Mouse (Mus musculus): ENCODE results near the gene Farp2.
"Not testable (repeated sequence)": the region's sequence is repeated elsewhere in the genome, so short reads cannot be mapped to it uniquely, and the experiment has no call there.

Gene Farp2

DNA sequence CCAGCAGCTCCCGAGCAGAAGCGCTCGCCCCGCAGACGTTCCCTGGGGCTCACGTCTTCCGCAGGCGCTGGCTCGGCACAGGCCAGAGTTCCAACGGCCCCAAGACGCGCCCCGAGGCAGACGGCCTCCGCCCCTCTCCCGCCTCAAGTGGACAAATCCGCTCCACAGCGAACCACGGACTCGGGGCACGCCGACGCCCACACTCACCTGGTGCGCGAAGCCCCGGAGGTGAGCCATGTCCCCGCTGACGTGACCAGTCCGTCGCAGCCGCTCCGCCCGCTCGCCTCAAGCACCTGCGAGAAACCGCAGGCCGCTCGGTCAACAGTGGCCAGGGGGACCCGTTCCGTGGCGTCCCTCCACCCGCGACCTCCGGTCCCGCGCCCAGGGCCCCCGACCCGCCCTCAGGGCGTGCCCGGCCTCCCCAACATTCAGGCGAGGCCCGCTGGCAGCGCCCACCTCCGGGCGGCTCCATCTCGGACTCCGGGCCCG lies 123.3 kb downstream of the Farp2 start:
- in situ Hi-C loops (cut with MseI, MboI), result no loop called here

GRCm38 (mm10) chr1:93635580-93636192 lies 123.8 kb downstream of the Farp2 start:
- in situ Hi-C loops (cut with MseI, MboI), result no loop called here

DNA sequence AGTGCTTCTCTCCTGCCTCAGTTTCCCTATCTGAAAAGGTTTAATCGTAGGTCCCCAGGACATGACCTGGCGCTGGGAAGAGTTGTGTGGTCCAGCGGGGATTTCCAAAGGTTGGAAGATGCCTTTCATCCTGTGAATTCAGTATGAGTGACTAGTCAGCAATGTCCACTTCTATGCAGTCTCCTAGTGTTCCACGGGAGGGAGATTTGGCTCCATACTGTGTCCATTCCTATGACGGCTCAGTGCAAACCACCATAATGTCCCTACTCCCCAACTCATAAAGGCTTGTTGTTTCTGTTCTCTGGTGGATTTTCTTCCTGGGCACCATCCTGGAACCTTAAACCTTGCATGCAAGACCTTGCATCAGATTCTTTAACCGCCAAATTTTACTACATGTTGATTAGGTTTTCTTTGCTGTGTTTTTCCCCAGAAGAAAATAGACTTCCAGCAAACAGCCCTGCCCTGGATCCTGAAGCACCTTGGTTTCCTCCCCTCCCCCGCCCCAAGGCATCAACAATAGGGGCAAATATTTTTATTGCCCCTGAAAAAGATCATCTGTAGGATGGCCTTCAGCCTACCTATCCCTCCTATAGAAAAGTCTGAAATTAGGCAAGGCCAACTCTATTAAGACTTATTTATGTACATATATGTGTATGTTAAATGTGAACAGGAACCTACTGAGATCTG lies 124.5 kb downstream of the Farp2 start:
- in situ Hi-C loops (cut with MseI, MboI), result no loop called here

GRCm38 (mm10) chr1:93641978-93642377 lies 130.1 kb downstream of the Farp2 start:
- in situ Hi-C loops (cut with MseI, MboI), result no loop called here

DNA sequence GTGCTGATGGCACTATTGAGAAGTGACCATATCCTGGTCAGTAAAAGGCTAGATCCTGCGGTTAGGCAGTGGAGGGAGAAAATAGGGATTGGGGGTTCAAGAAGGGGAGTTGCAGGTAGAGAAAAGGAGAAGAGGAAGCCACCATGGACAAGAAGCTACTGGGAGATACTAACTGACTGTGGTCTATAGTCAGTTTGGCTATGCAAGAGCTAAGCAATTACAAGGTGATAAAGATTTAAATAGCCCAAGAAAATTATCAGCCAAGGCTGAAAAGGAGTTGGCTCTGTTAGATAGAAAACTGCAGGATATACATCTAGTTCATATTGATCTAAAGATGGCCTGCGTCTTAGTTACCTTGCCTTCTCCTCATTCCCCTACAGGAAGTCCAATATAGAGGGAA lies 130.8 kb downstream of the Farp2 start:
- in situ Hi-C loops (cut with MseI, MboI), result no loop called here

- in situ Hi-C loops (cut with MseI, MboI), result no loop called here
Measured at GRCm38 (mm10) chr1:93649604-93650172, 137.8 kb downstream of the Farp2 start.

DNA sequence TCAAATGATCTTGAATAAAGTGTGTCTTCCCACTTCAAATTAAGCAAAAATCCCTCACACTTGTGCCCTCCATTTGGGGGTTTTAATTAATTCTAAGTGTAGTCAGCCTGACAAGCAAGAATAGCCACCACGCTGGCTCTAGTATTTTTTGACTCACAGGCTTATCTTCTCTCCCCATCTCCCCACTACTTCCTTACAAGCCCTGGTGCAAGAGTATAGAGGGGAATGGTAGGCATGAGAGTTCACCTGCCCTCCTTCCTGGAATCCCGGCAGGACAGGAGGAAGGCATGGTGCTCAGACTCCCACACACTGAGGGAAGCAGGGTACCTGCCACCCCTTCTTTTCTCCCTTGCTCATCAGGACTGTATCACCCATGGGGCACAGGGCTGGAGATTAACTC lies 142.4 kb downstream of the Farp2 start:
- in situ Hi-C loops (cut with MseI, MboI), result no loop called here

DNA sequence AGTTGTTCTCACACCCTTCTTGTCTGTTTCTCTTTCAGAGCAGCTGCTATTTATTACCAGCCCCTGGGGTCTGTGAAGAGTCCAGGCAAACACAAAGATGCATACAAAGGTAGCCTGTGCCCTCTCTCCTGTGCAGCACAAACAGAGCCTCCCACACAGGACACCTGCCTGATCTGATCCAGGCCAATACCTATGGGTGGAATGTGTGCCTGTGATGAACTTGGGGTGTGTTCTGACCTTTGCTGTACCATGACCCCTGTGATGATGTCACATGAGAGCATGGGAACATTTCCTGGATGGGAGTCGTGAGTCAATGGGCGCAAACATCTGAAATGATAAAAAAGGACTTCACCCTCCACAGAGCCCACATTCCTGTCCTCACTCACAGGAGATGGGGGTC lies 142.9 kb downstream of the Farp2 start:
- in situ Hi-C loops (cut with MseI, MboI), result no loop called here

GRCm38 (mm10) chr1:93656325-93657024 lies 144.6 kb downstream of the Farp2 start:
- in situ Hi-C loops (cut with MseI, MboI), result no loop called here

- in situ Hi-C loops (cut with MseI, MboI), result no loop called here
Measured at GRCm38 (mm10) chr1:93657025-93657360, 145.1 kb downstream of the Farp2 start.

- in situ Hi-C loops (cut with MseI, MboI), result not testable (repeated sequence)
Measured at GRCm38 (mm10) chr1:93658559-93658958, 146.7 kb downstream of the Farp2 start, which contains the start of gene Stk25. Gene Stk25 (minus strand): TSS chr1:93658659.

DNA sequence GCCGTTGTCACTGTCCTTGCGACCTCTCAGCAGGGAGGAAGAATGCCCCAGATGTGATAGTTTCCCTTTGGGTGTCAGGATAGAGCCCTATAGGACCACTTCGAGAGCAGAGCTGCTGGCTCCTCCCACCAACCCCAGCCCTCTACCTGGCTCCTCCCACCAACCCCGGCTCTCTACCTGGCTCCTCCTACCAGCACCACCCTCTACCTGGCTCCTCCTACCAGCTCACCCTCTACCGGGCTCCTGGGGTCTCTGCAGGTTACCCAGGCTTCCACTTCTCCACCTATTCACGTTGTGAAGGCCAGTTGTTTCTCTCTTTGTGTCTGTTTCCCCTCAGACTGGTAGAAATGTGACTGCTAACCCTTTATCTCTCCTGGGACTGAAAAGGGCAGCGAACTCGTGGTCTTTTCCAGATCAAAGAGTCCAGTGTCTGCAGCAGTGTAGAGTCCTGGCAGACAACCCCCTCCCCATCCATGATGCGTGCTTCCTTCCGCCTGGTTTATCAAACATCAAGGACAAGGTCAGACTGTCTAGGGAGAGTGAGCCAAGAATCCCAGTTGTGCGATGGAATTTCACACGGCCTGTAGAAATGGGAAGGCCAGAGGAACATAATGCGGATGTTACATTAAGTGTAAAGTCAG lies 156.0 kb downstream of the Farp2 start:
- in situ Hi-C loops (cut with MseI, MboI), result no loop called here

- in situ Hi-C loops (cut with MseI, MboI), result no loop called here
Measured at GRCm38 (mm10) chr1:93668791-93669548, 157.1 kb downstream of the Farp2 start.

- in situ Hi-C loops (cut with MseI, MboI), result no loop called here
Measured at GRCm38 (mm10) chr1:93669941-93670340, 158.1 kb downstream of the Farp2 start.

All from mouse trophoblast stem cell (cell line).